Mouse (Mus musculus): ENCODE data around the gene Asap2. TPM values are rescaled to one million over a fixed set of nuclear protein-coding genes. Genes with fewer than 3 reads are reported as not detected.

Asap2 gene
- polyA plus RNA-seq, 1 experiment from 2014 or later, result 7.6 TPM

GRCm38 (mm10) chr12:21285508-21286242 is 295.4 kb downstream of the Asap2 start:
- Histone ChIP-seq H3K36me3 (no peaks in the 10 kb centered on the region), H3K27ac (peak overlapping the region; percentile 93)

GRCm38 (mm10) chr12:21286243-21286622 is 296.0 kb downstream of the Asap2 start, which contains the start of gene Itgb1bp1:
Gene Itgb1bp1, minus strand, starts transcription at chr12:21286284.
- H3K9me3 ChIP-seq, result no peaks in the 10 kb centered on the region
- peaks cover 9% of the 10 kb centered on the region for H3K4me1 ChIP-seq
- H3K27me3 ChIP-seq (replicated peaks), result no peaks in the 10 kb centered on the region
- H3K4me2 ChIP-seq, result peak within 1 kb of the TSS; percentile 87
- peaks cover 3% of the 10 kb centered on the region; the same call in 1 of the 2 replicates for H3K36me3 ChIP-seq
- H3K27ac ChIP-seq, result peak within 1 kb of the TSS; percentile 93
- H3K9ac ChIP-seq, result peak within 1 kb of the TSS; percentile 79
- ATAC-seq (ENCODE audit: insufficient read depth, low FRiP score, low read depth), result peak; percentile 95
- WGBS, result under 1% methylated on average over 28 of the region's 28 CpGs
- H3K4me3 ChIP-seq (replicated peaks), result peak within 1 kb of the TSS; percentile 72

More at GRCm38 (mm10) chr12:21285508-21286242, 295.4 kb downstream of the Asap2 start:
- Histone ChIP-seq H3K4me1 (peaks cover 9% of the 10 kb centered on the region), H3K4me3 (replicated peaks) (peak overlapping the region; percentile 72), H3K4me2 (peak overlapping the region; percentile 87), H3K27me3 (replicated peaks) (no peaks in the 10 kb centered on the region), H3K9ac (peak overlapping the region; percentile 73), H3K9me3 (no peaks in the 10 kb centered on the region)
- WGBS, result under 1% methylated on average over 47 of the region's 47 CpGs
- peak; percentile 83 for ATAC-seq (ENCODE audit: insufficient read depth, low FRiP score, low read depth)

- WGBS, result 27% methylated on average over 18 of the region's 18 CpGs
- Histone ChIP-seq H3K27me3 (replicated peaks) (no peaks in the 10 kb centered on the region), H3K4me2 (peak overlapping the region; percentile 62), H3K36me3 (peaks cover 9% of the 10 kb centered on the region; the same call in 1 of the 2 replicates), H3K4me1 (peaks cover 9% of the 10 kb centered on the region), H3K9me3 (no peaks in the 10 kb centered on the region), H3K27ac (peak overlapping the region; percentile 93), H3K9ac (peak overlapping the region; percentile 79), H3K4me3 (replicated peaks) (peak overlapping the region; percentile 72)
- no peak for ATAC-seq (ENCODE audit: insufficient read depth, low FRiP score, low read depth)
These were observed 296.7 kb downstream of the Asap2 start for GRCm38 (mm10) chr12:21286712-21287650.

GRCm38 (mm10) chr12:21288716-21289395 is 298.6 kb downstream of the Asap2 start:
- 91% methylated on average over 3 of the region's 3 CpGs for WGBS
- H3K9me3 ChIP-seq, result no peaks in the 10 kb centered on the region
- no peak overlapping the region for H3K27ac ChIP-seq
- peaks cover 20% of the 10 kb centered on the region for H3K36me3 ChIP-seq
- no peak for ATAC-seq (ENCODE audit: insufficient read depth, low FRiP score, low read depth)
- no peak overlapping the region for H3K4me2 ChIP-seq
- no peaks in the 10 kb centered on the region for H3K27me3 ChIP-seq (replicated peaks)
- no peak overlapping the region for H3K4me3 ChIP-seq (replicated peaks)
- no peak overlapping the region for H3K9ac ChIP-seq
- H3K4me1 ChIP-seq, result peaks cover 9% of the 10 kb centered on the region

DNA sequence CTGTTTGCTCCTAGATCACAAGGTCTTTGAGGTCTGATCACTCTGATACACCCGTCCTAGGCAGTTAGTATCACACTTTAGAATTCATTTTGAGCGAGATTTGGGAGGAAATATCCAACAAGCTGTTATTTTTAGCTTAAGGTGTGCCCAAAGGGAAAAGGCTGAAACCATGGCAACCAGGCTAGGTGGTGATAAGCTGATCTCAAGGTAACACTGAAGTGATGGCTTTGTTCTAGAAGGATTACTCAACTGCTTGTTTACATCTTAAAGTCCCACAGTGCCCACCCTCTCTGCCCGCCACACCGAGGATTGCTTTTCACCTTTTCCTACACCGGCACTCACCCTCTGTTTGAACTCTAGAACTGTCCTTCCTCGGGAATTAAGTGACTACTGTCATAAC is 299.4 kb downstream of the Asap2 start:
- Histone ChIP-seq H3K36me3 (peaks cover 26% of the 10 kb centered on the region), H3K4me3 (replicated peaks) (no peak overlapping the region), H3K4me2 (no peak overlapping the region), H3K27me3 (replicated peaks) (no peaks in the 10 kb centered on the region), H3K4me1 (peaks cover 9% of the 10 kb centered on the region), H3K27ac (no peak overlapping the region), H3K9ac (no peak overlapping the region), H3K9me3 (no peaks in the 10 kb centered on the region)
- 76% methylated on average over 6 of the region's 6 CpGs for WGBS
- no peak for ATAC-seq (ENCODE audit: insufficient read depth, low FRiP score, low read depth)

- Histone ChIP-seq H3K27me3 (replicated peaks) (no peaks in the 10 kb centered on the region), H3K4me1 (no peaks in the 10 kb centered on the region), H3K9ac (no peak overlapping the region), H3K36me3 (peaks cover 54% of the 10 kb centered on the region), H3K4me3 (replicated peaks) (no peak overlapping the region), H3K9me3 (no peaks in the 10 kb centered on the region), H3K27ac (no peak overlapping the region), H3K4me2 (no peak overlapping the region)
- WGBS, result 97% methylated on average over 11 of the region's 11 CpGs
- no peak for ATAC-seq (ENCODE audit: insufficient read depth, low FRiP score, low read depth)
These were observed 308.6 kb downstream of the Asap2 start for GRCm38 (mm10) chr12:21298856-21299255.

GRCm38 (mm10) chr12:21301324-21301723 is 311.1 kb downstream of the Asap2 start:
- Histone ChIP-seq H3K27ac (no peak overlapping the region), H3K4me3 (replicated peaks) (no peak overlapping the region), H3K36me3 (peaks cover 49% of the 10 kb centered on the region), H3K4me2 (no peak overlapping the region), H3K9me3 (no peaks in the 10 kb centered on the region), H3K9ac (no peak overlapping the region), H3K27me3 (replicated peaks) (no peaks in the 10 kb centered on the region), H3K4me1 (no peaks in the 10 kb centered on the region)
- ATAC-seq (ENCODE audit: insufficient read depth, low FRiP score, low read depth), result no peak
- WGBS, result 80% methylated on average over 7 of the region's 7 CpGs

- H3K9ac ChIP-seq, result no peak overlapping the region
- peak; percentile 67; the same call in 1 of the 2 replicates for ATAC-seq (ENCODE audit: insufficient read depth, low FRiP score, low read depth)
- no peaks in the 10 kb centered on the region for H3K4me1 ChIP-seq
- no peaks in the 10 kb centered on the region for H3K27me3 ChIP-seq (replicated peaks)
- peaks cover 49% of the 10 kb centered on the region for H3K36me3 ChIP-seq
- H3K4me2 ChIP-seq, result no peak overlapping the region
- WGBS, result 37% methylated on average over 8 of the region's 8 CpGs
- peak overlapping the region; percentile 28; the same call in 1 of the 2 replicates for H3K27ac ChIP-seq
- no peaks in the 10 kb centered on the region for H3K9me3 ChIP-seq
- no peak overlapping the region for H3K4me3 ChIP-seq (replicated peaks)
These were observed 311.7 kb downstream of the Asap2 start for GRCm38 (mm10) chr12:21301932-21302331.

- Histone ChIP-seq H3K4me1 (no peaks in the 10 kb centered on the region), H3K4me3 (replicated peaks) (no peak overlapping the region), H3K27me3 (replicated peaks) (no peaks in the 10 kb centered on the region), H3K9me3 (no peaks in the 10 kb centered on the region), H3K36me3 (peaks cover 48% of the 10 kb centered on the region), H3K4me2 (no peak overlapping the region), H3K27ac (0 out of 2 replicates have a peak overlapping the region, but pooled peaks have one; percentile 28), H3K9ac (no peak overlapping the region)
- ATAC-seq (ENCODE audit: insufficient read depth, low FRiP score, low read depth), result no peak
- WGBS, result 42% methylated on average over 5 of the region's 5 CpGs
These were observed 312.1 kb downstream of the Asap2 start for GRCm38 (mm10) chr12:21302361-21302783.

DNA sequence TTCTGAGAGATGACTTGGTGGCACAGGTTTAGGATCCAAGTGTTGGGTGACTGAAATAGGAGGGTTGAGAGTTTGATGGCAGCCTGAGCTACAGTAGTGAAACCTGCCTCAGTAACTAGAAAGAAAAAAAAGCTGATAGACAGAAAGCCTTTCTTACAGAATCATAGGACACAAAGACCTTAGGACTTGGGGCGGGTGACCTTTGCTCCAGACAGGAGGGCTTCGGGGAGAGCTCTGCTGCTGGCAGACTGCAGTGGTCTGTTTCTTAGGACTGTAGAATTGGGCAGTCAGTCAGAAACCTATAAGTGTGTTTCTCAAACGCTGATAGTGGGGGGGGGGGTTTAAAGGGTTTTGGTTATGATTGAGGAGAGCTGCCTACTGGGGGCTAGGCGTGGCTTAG is 315.5 kb downstream of the Asap2 start:
- no peaks in the 10 kb centered on the region for H3K4me1 ChIP-seq
- no peaks in the 10 kb centered on the region for H3K9me3 ChIP-seq
- no peak overlapping the region for H3K27ac ChIP-seq
- H3K4me3 ChIP-seq (replicated peaks), result no peak overlapping the region
- H3K27me3 ChIP-seq (replicated peaks), result no peaks in the 10 kb centered on the region
- no peak for ATAC-seq (ENCODE audit: insufficient read depth, low FRiP score, low read depth)
- no peak overlapping the region for H3K9ac ChIP-seq
- peaks cover 53% of the 10 kb centered on the region for H3K36me3 ChIP-seq
- WGBS, result 79% methylated on average over 4 of the region's 4 CpGs
- H3K4me2 ChIP-seq, result no peak overlapping the region

GRCm38 (mm10) chr12:21306721-21307120 is 316.5 kb downstream of the Asap2 start:
- no peak overlapping the region for H3K9ac ChIP-seq
- no peaks in the 10 kb centered on the region for H3K4me1 ChIP-seq
- no peaks in the 10 kb centered on the region for H3K27me3 ChIP-seq (replicated peaks)
- H3K4me3 ChIP-seq (replicated peaks), result no peak overlapping the region
- no peak for ATAC-seq (ENCODE audit: insufficient read depth, low FRiP score, low read depth)
- H3K9me3 ChIP-seq, result no peaks in the 10 kb centered on the region
- H3K27ac ChIP-seq, result no peak overlapping the region
- H3K4me2 ChIP-seq, result no peak overlapping the region
- H3K36me3 ChIP-seq, result peaks cover 59% of the 10 kb centered on the region
- WGBS, result 81% methylated on average over 4 of the region's 4 CpGs
